Mouse (Mus musculus) embryonic fibroblast, embryonic 13.5 days (primary cell): ENCODE results near the gene Yars.

Experiments
- CTCF ChIP-seq: IDR thresholded peaks from 2 replicates; pipeline ENCODE4 v1.5.1; 2011; ENCODE audit warnings: mild to moderate bottlenecking, control low read depth, low read length, moderate library complexity, borderline replicate concordance; ENCODE audit not compliant: insufficient read depth
- POLR2A ChIP-seq: IDR thresholded peaks from 2 replicates; pipeline ENCODE4 v1.6.1; 2011; ENCODE audit warnings: low read depth, mild to moderate bottlenecking, control low read depth, low read length, moderate library complexity

DNA sequence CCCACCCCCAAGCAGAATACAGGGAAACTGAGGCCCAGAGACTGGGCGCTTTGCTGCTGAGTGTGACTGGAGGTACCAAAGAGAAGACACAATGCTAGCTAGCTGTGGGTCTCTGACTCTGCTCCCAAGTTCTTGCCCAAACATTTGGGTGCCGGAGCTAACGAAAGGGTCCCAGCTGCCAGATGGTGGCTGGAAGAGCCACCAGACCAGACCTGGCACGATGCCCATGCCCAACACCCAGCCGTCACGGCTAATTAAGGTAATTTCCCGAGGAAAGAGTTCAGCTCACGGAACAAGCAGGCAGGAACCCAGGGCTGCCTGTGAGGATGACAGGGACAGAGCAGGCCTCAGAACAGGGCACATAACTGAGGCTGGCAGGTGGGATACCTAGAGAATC is 38.4 kb downstream of the Yars start:
- no peak for TF ChIP-seq CTCF
- TF ChIP-seq POLR2A = no peak
